Mouse (Mus musculus): ENCODE results near the gene Dcun1d5. TPM values are rescaled to one million over a fixed set of nuclear protein-coding genes. Genes with fewer than 3 reads are reported as not detected.

Dcun1d5 gene
- polyA plus RNA-seq, 1 experiment = 69.1 TPM

GRCm38 (mm10) chr9:7221024-7221423 lies 36.7 kb downstream of the Dcun1d5 start:
- TF ChIP-seq CTCF (IDR thresholded peaks at IDR 0.05; ENCODE audit: borderline replicate concordance, extremely low read depth, insufficient read depth, insufficient read length) = no peak
- TF ChIP-seq POLR2A (IDR thresholded peaks at IDR 0.05; ENCODE audit: borderline replicate concordance, extremely low read depth, insufficient read depth, insufficient read length, poor library complexity, severe bottlenecking) = no peak

DNA sequence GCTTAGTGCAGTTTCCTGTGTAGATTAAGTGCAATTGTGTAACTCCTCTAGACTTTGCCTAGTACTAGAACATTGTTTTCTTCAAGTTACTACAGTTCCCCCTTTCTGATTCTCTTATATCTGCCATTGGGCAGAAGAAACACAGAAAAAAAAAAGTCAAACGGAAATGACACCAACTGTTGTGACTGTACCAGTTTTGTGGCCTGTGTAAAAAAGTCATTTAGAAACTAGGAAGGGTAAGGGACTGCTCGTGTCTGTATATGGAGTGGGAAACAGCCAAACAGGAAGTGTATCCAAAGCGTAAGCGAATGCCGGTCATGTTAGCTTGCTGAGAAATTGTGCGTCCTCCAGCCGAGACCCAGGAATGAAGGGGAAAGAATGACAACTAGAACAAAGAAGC lies 37.1 kb downstream of the Dcun1d5 start:
- TF ChIP-seq CTCF (IDR thresholded peaks at IDR 0.05; ENCODE audit: borderline replicate concordance, extremely low read depth, insufficient read depth, insufficient read length) (no peak), POLR2A (IDR thresholded peaks at IDR 0.05; ENCODE audit: borderline replicate concordance, extremely low read depth, insufficient read depth, insufficient read length, poor library complexity, severe bottlenecking) (no peak)

More at GRCm38 (mm10) chr9:7221024-7221423, 36.7 kb downstream of the Dcun1d5 start:
- DNase-seq (ENCODE audit: low read depth) = no peak

GRCm38 (mm10) chr9:7238619-7239018 lies 54.3 kb downstream of the Dcun1d5 start:
- no peak for DNase-seq (ENCODE audit: low read depth)
- TF ChIP-seq POLR2A (IDR thresholded peaks at IDR 0.05; ENCODE audit: borderline replicate concordance, extremely low read depth, insufficient read depth, insufficient read length, poor library complexity, severe bottlenecking) = no peak
- no peak for TF ChIP-seq CTCF (IDR thresholded peaks at IDR 0.05; ENCODE audit: borderline replicate concordance, extremely low read depth, insufficient read depth, insufficient read length)

More for the DNA sequence above, 37.1 kb downstream of the Dcun1d5 start:
- DNase-seq (ENCODE audit: low read depth) = no peak

DNA sequence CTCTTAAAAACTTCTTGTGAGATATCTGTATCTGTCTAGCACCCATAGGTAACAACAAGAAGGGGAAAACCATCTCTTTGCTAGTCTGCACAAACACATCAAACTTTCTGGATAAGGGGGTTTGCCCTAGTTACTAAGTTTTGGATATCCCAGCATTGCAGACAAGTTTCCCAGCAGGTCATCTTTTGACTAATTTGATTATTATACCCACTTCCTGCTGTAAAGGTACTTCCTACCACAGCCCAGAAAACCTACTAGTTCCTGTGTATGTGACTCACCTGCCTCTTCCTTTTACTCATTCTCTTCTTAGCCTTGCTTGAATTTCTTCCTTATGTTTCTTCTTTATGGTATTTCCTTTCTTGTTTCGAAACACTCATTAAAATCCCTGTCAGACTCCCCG lies 55.6 kb downstream of the Dcun1d5 start:
- no peak for DNase-seq (ENCODE audit: low read depth)
- TF ChIP-seq POLR2A (IDR thresholded peaks at IDR 0.05; ENCODE audit: borderline replicate concordance, extremely low read depth, insufficient read depth, insufficient read length, poor library complexity, severe bottlenecking) = no peak
- TF ChIP-seq CTCF (IDR thresholded peaks at IDR 0.05; ENCODE audit: borderline replicate concordance, extremely low read depth, insufficient read depth, insufficient read length) = no peak

DNA sequence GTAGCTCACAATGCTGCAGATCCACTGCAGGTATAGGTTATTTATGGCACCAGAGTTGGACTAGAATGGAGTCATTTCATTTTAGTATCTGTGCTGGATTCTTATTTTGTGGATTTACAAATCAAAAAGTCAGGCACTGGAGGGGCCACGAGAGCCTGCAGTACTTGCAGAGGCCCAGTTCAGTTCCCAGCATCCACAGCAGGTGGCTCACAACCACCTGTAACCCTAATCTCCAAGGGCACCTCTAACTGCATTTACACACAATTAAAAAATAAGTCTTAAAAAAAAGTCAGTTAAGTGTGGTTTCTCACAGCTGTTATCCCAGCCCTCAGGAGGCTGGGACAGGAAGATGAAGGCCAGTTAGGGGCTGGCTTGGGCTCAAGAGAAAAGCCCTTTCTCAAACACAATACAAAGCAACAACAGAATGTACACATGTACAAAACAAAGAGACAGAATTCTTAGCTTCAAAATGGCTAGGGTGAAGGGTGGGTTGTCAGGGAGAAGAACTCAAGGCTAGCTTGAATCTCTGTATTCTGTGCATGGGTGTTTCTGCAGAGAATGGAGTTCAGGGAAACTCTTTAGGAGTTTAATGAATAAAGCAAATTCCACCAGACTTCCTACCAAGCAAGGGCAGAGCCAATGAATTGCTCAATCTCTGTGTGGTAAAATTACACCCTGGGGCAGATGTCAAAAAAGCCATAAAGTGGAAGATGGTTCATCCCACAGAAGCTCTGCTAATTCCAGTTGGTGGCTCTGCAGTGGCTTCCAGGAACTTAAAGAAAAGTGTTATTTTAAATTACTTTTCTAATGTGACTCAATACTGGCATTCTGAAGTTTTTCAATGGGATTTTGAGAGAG lies 68.7 kb downstream of the Dcun1d5 start:
- no peak for DNase-seq (ENCODE audit: low read depth)
- TF ChIP-seq POLR2A (IDR thresholded peaks at IDR 0.05; ENCODE audit: borderline replicate concordance, extremely low read depth, insufficient read depth, insufficient read length, poor library complexity, severe bottlenecking) (no peak), CTCF (IDR thresholded peaks at IDR 0.05; ENCODE audit: borderline replicate concordance, extremely low read depth, insufficient read depth, insufficient read length) (no peak)

Other genes with a start within 250 kb of the Dcun1d5 start
- 6.6 and 7.0 TPM in 2 replicates for gene Dync2h1, start 74 bp upstream of the Dcun1d5 start, polyA plus RNA-seq (2012; rRNA removed)
- gene Mmp13, start 88.0 kb downstream of the Dcun1d5 start, polyA plus RNA-seq (2012; rRNA removed) = 0.11 TPM in 1 of 2 replicates, not detected in the other
- 0.04 TPM in 1 of 2 replicates, not detected in the other for gene Mmp12, start 159.9 kb downstream of the Dcun1d5 start, polyA plus RNA-seq (2012; rRNA removed)
- not detected in 2 replicates for gene Mmp1b, start 203.5 kb downstream of the Dcun1d5 start, polyA plus RNA-seq (2012; rRNA removed)

Data from brain, embryonic 14.5 days (tissue).